Mouse (Mus musculus): ENCODE data around the gene Ttyh1. TPM values are rescaled to one million over a fixed set of nuclear protein-coding genes. Genes with fewer than 3 reads are reported as not detected.
A peak's percentile ranks its signal among the peaks of the same experiment; 100 is the strongest.

Gene Ttyh1
- total and polyA plus RNA-seq, 3 experiments: 0.08 to 0.17 TPM; not detected in 1

GRCm38 (mm10) chr7:4124315-4124759 is 5.1 kb downstream of the Ttyh1 start:
- H3K79me2 ChIP-seq (replicated peaks; ENCODE audit: control insufficient read depth, extremely low read depth, insufficient read depth, poor library complexity, severe bottlenecking): no peaks in the 10 kb centered on the region
- in situ Hi-C loops (cut with MboI; ENCODE audit: low pct_ligation_motif_present, low pct_unique_long_range_greater_than_20kb, low sequenced_read_pairs): loop anchor here (10.0 kb wide), 2 partner anchors 300 to 390 kb away; partner anchors contain the start of gene Tnnt1
- TF ChIP-seq CHD2 (IDR thresholded peaks at IDR 0.05; ENCODE audit: low read length): no peak
- TF ChIP-seq CTCF (conservative IDR thresholded peaks at IDR 0.05 in 1 of 2, IDR thresholded peaks at IDR 0.05 in 1 of 2; ENCODE audit: low read depth in 2 of 2, low read length in 2 of 2): peak in 1 of 2 experiments; percentile 37; a peak in 2 of 4 replicates
- TF ChIP-seq JUN (IDR thresholded peaks at IDR 0.05; ENCODE audit: insufficient read depth, low read depth, low read length): no peak
- TF ChIP-seq MYC (IDR thresholded peaks at IDR 0.05; ENCODE audit: low read depth, low read length): no peak
- no peak for TF ChIP-seq ZC3H11A (IDR thresholded peaks at IDR 0.05; ENCODE audit: low read depth, low read length)
- TF ChIP-seq ELF1 (IDR thresholded peaks at IDR 0.05; ENCODE audit: low read depth, low read length): no peak
- peak; percentile 35 for DNase-seq (ENCODE audit: extremely low read depth)
- no peak overlapping the region for H3K27ac ChIP-seq (ENCODE audit: insufficient read depth, low read depth)
- H3K27me3 ChIP-seq (replicated peaks): no peaks in the 10 kb centered on the region
- dilution Hi-C loops (cut with MboI; ENCODE audit: extremely low pct_ligation_motif_present, extremely low pct_unique_long_range_greater_than_20kb, low sequenced_read_pairs): no loop called here
- no peak overlapping the region for H3K9ac ChIP-seq (ENCODE audit: insufficient read depth, low read depth)
- H3K4me3 ChIP-seq (replicated peaks in 1 of 3; ENCODE audit: low read depth in 2 of 3, low read length in 2 of 3, poor library complexity in 1 of 3): no peak overlapping the region
- no peak overlapping the region for H3K4me2 ChIP-seq (ENCODE audit: insufficient read depth, low read depth, poor library complexity, severe bottlenecking)
- H3K4me1 ChIP-seq (ENCODE audit: control insufficient read depth in 1 of 2, insufficient read depth in 2 of 2): peaks cover 0 to 5% of the 10 kb centered on the region in 2 experiments; a peak in 1 of 4 replicates
- H3K9me3 ChIP-seq (replicated peaks; ENCODE audit: low read length): no peaks in the 10 kb centered on the region
- H3K36me3 ChIP-seq (replicated peaks in 1 of 2; ENCODE audit: control insufficient read depth in 1 of 2, insufficient read depth in 1 of 2, low read length in 1 of 2): peaks cover 0 to 14% of the 10 kb centered on the region in 2 experiments

GRCm38 (mm10) chr7:4124856-4125255 is 5.6 kb downstream of the Ttyh1 start:
- H3K27me3 ChIP-seq (replicated peaks): no peaks in the 10 kb centered on the region
- H3K4me2 ChIP-seq (ENCODE audit: insufficient read depth, low read depth, poor library complexity, severe bottlenecking): no peak overlapping the region
- TF ChIP-seq JUND (conservative IDR thresholded peaks at IDR 0.05; ENCODE audit: low read depth, low read length) (no peak), MYC (IDR thresholded peaks at IDR 0.05; ENCODE audit: low read depth, low read length) (no peak), RCOR1 (conservative IDR thresholded peaks at IDR 0.05; ENCODE audit: low read depth, low read length) (no peak), RAD21 (IDR thresholded peaks at IDR 0.05; ENCODE audit: low read depth, low read length) (no peak), GABPA (IDR thresholded peaks at IDR 0.05; ENCODE audit: insufficient replicate concordance, low read depth, low read length) (no peak), NRF1 (IDR thresholded peaks at IDR 0.05; ENCODE audit: low read depth, low read length) (no peak), ZC3H11A (IDR thresholded peaks at IDR 0.05; ENCODE audit: low read depth, low read length) (no peak), CHD1 (IDR thresholded peaks at IDR 0.05; ENCODE audit: low read depth, low read length) (no peak)
- no peaks in the 10 kb centered on the region for H3K9me3 ChIP-seq (replicated peaks; ENCODE audit: low read length)
- H3K36me3 ChIP-seq (replicated peaks in 1 of 2; ENCODE audit: control insufficient read depth in 1 of 2, insufficient read depth in 1 of 2, low read length in 1 of 2): peaks cover 0 to 18% of the 10 kb centered on the region in 2 experiments
- peaks cover 0 to 5% of the 10 kb centered on the region in 2 experiments; a peak in 1 of 4 replicates for H3K4me1 ChIP-seq (ENCODE audit: control insufficient read depth in 1 of 2, insufficient read depth in 2 of 2)
- H3K79me2 ChIP-seq (replicated peaks; ENCODE audit: control insufficient read depth, extremely low read depth, insufficient read depth, poor library complexity, severe bottlenecking): no peaks in the 10 kb centered on the region
- in situ Hi-C loops (cut with MboI; ENCODE audit: low pct_ligation_motif_present, low pct_unique_long_range_greater_than_20kb, low sequenced_read_pairs): loop anchor here (10.0 kb wide), 2 partner anchors 300 to 390 kb away; partner anchors contain the start of gene Tnnt1
- dilution Hi-C loops (cut with MboI; ENCODE audit: extremely low pct_ligation_motif_present, extremely low pct_unique_long_range_greater_than_20kb, low sequenced_read_pairs): no loop called here
- H3K27ac ChIP-seq (ENCODE audit: insufficient read depth, low read depth): no peak overlapping the region
- no peak for DNase-seq (ENCODE audit: extremely low read depth)
- H3K9ac ChIP-seq (ENCODE audit: insufficient read depth, low read depth): no peak overlapping the region
- no peak overlapping the region for H3K4me3 ChIP-seq (replicated peaks in 1 of 3; ENCODE audit: low read depth in 2 of 3, low read length in 2 of 3, poor library complexity in 1 of 3)

- no peak for DNase-seq (ENCODE audit: extremely low read depth)
- H3K36me3 ChIP-seq (replicated peaks in 1 of 2; ENCODE audit: control insufficient read depth in 1 of 2, insufficient read depth in 1 of 2, low read length in 1 of 2): peaks cover 0 to 18% of the 10 kb centered on the region in 2 experiments
- no peak overlapping the region for H3K27ac ChIP-seq (ENCODE audit: insufficient read depth, low read depth)
- H3K9ac ChIP-seq (ENCODE audit: insufficient read depth, low read depth): no peak overlapping the region
- in situ Hi-C loops (cut with MboI; ENCODE audit: low pct_ligation_motif_present, low pct_unique_long_range_greater_than_20kb, low sequenced_read_pairs): loop anchor here (10.0 kb wide), 2 partner anchors 299 to 389 kb away; partner anchors contain the start of gene Tnnt1
- TF ChIP-seq IRF4 (IDR thresholded peaks at IDR 0.05; ENCODE audit: low read depth, low read length): no peak
- no peak for TF ChIP-seq SIN3A (IDR thresholded peaks at IDR 0.05; ENCODE audit: low read length)
- TF ChIP-seq ETS1 (conservative IDR thresholded peaks at IDR 0.05; ENCODE audit: low read depth, low read length): no peak
- TF ChIP-seq MAZ (IDR thresholded peaks at IDR 0.05; ENCODE audit: low read depth, low read length): no peak
- no peak for TF ChIP-seq MAFK (IDR thresholded peaks at IDR 0.05; ENCODE audit: insufficient replicate concordance, low read length)
- H3K27me3 ChIP-seq (replicated peaks): no peaks in the 10 kb centered on the region
- no peaks in the 10 kb centered on the region for H3K79me2 ChIP-seq (replicated peaks; ENCODE audit: control insufficient read depth, extremely low read depth, insufficient read depth, poor library complexity, severe bottlenecking)
- dilution Hi-C loops (cut with MboI; ENCODE audit: extremely low pct_ligation_motif_present, extremely low pct_unique_long_range_greater_than_20kb, low sequenced_read_pairs): no loop called here
- H3K4me1 ChIP-seq (ENCODE audit: control insufficient read depth in 1 of 2, insufficient read depth in 2 of 2): peaks cover 0 to 3% of the 10 kb centered on the region in 2 experiments; a peak in 1 of 4 replicates
- no peak overlapping the region for H3K4me2 ChIP-seq (ENCODE audit: insufficient read depth, low read depth, poor library complexity, severe bottlenecking)
- H3K4me3 ChIP-seq (replicated peaks in 1 of 3; ENCODE audit: low read depth in 2 of 3, low read length in 2 of 3, poor library complexity in 1 of 3): no peak overlapping the region
- no peaks in the 10 kb centered on the region for H3K9me3 ChIP-seq (replicated peaks; ENCODE audit: low read length)
These were observed 6.1 kb downstream of the Ttyh1 start for GRCm38 (mm10) chr7:4125306-4125705.
